Mouse (Mus musculus): ENCODE data around the gene Gprc5c. TPM values are rescaled to one million over a fixed set of nuclear protein-coding genes. Genes with fewer than 3 reads are reported as not detected.

Gene Gprc5c
- total RNA-seq, 2 experiments from 2014 or later: 45.4 to 82.1 TPM

GRCm38 (mm10) chr11:114818185-114818584 is 32.8 kb upstream of the Gprc5c start:
- Histone ChIP-seq H3K4me3 (no peak overlapping the region), H3K27ac (no peak overlapping the region; the same call in 1 of the 2 replicates)
- no peak for DNase-seq
- TF ChIP-seq CTCF (IDR thresholded peaks at IDR 0.05): no peak
- intact Hi-C loops (cut with DNase I): no loop called here

DNA sequence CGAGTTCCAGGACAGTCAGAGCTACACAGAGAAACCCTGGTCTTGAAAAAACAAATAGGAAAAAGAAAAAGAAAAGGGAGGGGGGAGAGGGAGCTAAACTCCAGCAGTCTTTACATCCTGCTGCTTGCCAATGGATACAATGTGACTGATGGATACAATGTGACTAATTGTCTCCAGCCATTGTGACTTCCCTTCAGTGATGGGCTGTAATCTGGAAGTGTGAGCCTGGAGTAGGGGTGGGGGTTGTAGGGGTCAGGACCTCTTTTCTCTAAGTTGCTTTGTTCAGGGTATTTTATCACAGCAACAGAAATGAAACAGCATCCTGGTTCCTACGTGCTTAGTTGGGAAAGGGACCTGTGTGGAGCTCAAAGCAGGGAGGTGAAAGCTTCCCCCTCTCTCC is 31.8 kb upstream of the Gprc5c start:
- intact Hi-C loops (cut with DNase I): no loop called here
- no peak overlapping the region for H3K4me3 ChIP-seq
- no peak for TF ChIP-seq CTCF (IDR thresholded peaks at IDR 0.05)
- no peak overlapping the region for H3K27ac ChIP-seq
- no peak for DNase-seq

DNA sequence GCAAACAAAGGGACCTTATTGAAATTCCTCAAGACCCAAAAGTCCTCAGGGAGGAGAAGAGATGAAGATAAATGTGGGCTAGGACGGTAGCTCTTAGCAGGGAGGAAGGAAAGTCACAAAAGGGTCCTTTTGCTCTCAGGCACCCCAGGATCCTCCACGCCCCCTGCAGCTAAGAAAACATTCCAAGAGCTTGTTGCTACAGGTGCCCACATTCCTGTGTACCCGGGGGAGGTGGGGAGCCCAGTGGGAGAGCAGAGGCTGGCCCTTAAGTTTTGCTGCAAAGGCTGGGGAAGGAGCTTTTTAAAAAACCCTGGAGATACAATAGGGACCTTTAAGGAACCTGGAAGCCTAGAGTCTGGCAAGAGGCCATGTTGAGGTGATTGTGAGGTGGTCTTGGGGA is 30.5 kb upstream of the Gprc5c start:
- no peak for TF ChIP-seq CTCF (IDR thresholded peaks at IDR 0.05)
- DNase-seq: no peak
- H3K4me3 ChIP-seq: no peak overlapping the region
- peak overlapping the region; percentile 24; the same call in 1 of the 2 replicates for H3K27ac ChIP-seq
- intact Hi-C loops (cut with DNase I): no loop called here

DNA sequence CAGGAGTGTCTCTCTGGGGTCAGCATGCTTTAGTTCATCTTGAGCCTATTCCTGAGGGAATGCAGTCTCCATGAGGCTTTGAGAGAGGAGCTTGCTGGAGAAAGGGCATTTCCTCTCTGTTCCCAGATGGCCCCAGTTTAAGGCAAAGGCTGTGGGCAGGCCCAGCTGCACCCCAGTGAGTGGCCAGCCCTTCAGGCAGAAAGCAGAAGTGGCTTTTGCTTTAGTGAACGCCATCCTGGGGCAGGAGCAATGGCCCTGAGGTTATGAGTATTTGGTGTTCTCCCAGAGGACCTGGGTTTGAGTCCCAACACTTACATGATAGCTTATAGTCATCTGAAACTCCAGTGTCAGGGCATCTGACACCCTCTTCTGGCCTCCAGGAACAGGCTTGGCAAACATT is 29.6 kb upstream of the Gprc5c start:
- intact Hi-C loops (cut with DNase I): no loop called here
- DNase-seq: no peak
- TF ChIP-seq CTCF (IDR thresholded peaks at IDR 0.05): no peak
- Histone ChIP-seq H3K4me3 (no peak overlapping the region), H3K27ac (peak overlapping the region; percentile 20; the same call in 1 of the 2 replicates)

- peak; percentile 80 for DNase-seq
- Histone ChIP-seq H3K27ac (peak overlapping the region; percentile 86), H3K4me3 (peak overlapping the region; percentile 57)
- intact Hi-C loops (cut with DNase I): no loop called here
- no peak for TF ChIP-seq CTCF (IDR thresholded peaks at IDR 0.05)
Measured at GRCm38 (mm10) chr11:114822727-114823126, 28.2 kb upstream of the Gprc5c start.

- intact Hi-C loops (cut with DNase I): no loop called here
- peak overlapping the region; percentile 57 for H3K4me3 ChIP-seq
Measured at GRCm38 (mm10) chr11:114823199-114823725, 27.7 kb upstream of the Gprc5c start.

GRCm38 (mm10) chr11:114826686-114827085 is 24.3 kb upstream of the Gprc5c start:
- no peak for TF ChIP-seq CTCF (IDR thresholded peaks at IDR 0.05)
- intact Hi-C loops (cut with DNase I): no loop called here
- no peak for DNase-seq
- no peak overlapping the region; the same call in 1 of the 2 replicates for H3K27ac ChIP-seq
- no peak overlapping the region for H3K4me3 ChIP-seq

More at GRCm38 (mm10) chr11:114823199-114823725, 27.7 kb upstream of the Gprc5c start:
- H3K27ac ChIP-seq: peak overlapping the region; percentile 86
- TF ChIP-seq CTCF (IDR thresholded peaks at IDR 0.05): no peak
- DNase-seq: no peak

DNA sequence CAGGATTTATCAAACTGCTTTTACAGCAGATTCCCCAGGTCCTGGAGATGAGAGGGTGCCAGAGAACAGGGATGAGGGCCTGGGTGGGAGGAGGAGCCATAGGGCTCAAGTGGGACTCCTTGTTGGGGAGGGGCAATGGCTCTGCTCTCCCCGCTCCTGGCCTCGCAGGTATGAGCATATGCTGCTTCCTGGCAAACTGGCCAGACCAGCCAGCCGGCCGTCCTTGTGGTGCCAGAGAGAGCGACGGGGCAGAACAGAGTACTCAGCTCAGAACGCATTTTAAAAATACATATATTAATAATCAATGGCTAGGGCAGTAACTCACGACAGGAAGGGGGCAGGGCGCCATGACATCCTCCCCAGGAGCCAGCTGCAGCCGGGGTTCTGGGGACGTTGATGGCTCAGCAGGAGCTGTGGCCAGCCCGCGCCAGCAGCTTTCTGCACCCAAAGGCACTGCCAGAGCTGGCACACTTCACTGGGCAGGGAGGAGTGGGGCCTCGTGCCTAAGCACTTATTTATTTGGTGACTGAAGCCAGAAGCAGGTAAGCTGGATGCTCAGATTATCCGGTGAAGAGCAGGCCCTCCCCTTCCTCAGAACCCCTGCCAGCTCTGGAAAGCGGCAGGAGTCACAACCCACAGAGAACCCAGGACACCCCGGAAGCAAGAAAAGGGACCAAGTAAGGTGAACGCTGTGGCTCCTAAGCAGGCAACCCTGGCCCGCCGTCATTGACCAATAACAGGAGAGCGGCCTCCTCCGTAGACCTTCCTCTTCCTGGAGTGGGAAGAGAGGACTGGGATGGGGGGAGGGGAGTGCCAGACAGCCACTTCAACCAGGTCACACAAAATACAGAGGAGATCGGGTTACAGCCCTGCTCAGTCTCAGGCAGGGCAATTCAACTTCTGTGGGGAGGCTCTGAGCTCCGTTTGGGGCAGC is 21.2 kb upstream of the Gprc5c start:
- peak; percentile 87 for DNase-seq
- no peak for TF ChIP-seq CTCF (IDR thresholded peaks at IDR 0.05)
- intact Hi-C loops (cut with DNase I): no loop called here
- Histone ChIP-seq H3K4me3 (peak overlapping the region; percentile 64), H3K27ac (peak overlapping the region; percentile 94)

- TF ChIP-seq CTCF (IDR thresholded peaks at IDR 0.05): no peak
- DNase-seq: no peak
- peak overlapping the region; percentile 94 for H3K27ac ChIP-seq
- intact Hi-C loops (cut with DNase I): no loop called here
- H3K4me3 ChIP-seq: peak overlapping the region; percentile 64
Measured at GRCm38 (mm10) chr11:114830433-114830773, 20.5 kb upstream of the Gprc5c start.

DNA sequence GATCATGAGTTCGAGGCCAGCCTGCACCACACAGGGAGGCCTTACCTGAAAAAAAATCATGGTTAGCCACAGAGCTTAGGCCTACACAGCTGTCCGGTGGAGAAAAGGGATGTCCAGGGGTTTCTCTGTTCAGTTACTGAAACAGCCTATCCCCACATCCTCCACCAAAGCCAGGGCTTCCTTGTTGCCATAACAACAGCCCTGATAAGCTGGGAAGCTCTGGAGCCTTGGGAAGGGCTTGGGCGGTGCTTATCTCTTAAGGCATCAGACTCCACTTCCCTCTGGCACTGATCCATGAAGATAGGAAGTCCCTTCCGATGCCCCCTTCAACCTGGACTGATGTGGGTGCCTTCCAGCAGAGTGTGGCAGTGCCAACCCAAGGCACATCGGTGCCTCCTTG is 17.8 kb upstream of the Gprc5c start:
- no peak overlapping the region for H3K4me3 ChIP-seq
- no peak for TF ChIP-seq CTCF (IDR thresholded peaks at IDR 0.05)
- intact Hi-C loops (cut with DNase I): no loop called here
- DNase-seq: no peak
- H3K27ac ChIP-seq: peak overlapping the region; percentile 46; the same call in 1 of the 2 replicates

DNA sequence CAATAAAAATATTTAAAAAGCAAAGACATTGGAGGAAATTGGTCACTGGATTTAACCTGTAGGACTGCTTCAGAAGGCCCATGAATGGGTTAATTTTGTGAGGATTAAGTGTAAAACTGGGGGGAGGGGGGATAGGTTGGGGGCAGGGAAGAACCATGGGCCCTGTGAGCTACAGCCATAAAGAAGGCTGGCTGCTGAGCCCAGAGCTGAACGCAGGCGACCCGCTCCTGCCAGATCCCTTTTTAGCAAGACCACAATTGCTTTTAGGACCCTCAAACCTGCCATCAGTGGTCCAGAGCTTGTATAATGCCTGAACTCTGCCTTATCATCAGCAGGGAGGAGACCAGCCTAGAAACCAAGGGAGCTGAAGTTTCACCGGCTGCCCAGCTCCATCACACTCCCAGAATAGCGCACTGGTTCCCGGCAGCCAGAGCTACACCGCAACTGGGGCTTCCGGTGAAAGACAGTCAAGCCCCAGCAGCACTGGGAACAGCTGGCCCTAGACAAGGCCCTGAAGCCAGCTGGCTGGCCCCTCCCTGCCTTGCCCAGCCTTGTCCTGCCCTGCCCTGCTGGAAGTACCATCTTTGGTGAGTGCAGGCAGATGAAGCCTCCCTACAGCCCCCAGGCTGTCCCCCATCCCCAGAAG is 7.0 kb upstream of the Gprc5c start:
- intact Hi-C loops (cut with DNase I): no loop called here
- TF ChIP-seq CTCF (IDR thresholded peaks at IDR 0.05): no peak
- DNase-seq: peak; percentile 93
- Histone ChIP-seq H3K27ac (peak overlapping the region; percentile 96), H3K4me3 (peak overlapping the region; percentile 54)

DNA sequence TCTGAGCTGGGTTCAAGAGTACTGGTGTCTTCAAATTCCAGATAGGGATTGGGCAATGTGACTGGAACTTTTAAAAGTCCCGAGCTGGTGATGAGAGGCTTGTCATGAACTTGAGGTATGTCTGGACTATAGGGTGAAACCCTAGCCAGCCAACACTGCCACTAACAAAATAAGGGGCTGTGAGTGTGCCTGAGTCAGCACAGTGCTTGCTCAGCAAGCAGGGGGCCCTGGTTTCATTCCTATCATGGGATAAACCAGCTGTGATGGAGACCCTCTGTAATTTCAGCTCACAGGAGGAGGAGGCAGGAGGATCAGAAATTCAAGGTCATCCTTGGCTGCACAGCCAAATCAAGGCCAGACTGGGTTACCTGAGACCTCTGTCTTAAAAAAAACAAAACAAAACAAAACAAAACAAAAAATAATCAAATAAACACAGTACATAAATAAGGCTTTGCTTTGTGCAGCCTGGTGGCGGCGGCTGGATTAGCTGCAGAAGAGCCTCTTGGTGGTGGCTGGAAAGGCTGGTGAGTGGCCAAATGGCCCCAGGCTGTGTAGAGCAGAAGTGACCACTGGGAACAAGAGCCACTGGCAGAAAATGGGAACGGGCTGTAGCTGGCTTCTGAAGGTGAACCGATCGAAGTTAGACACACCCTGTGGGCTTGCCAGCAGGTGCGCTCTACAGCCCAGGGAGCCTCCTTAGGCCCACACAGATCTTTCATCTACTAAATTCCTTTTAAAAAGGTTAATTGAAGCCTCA is 6.3 kb upstream of the Gprc5c start:
- no peak for DNase-seq
- Histone ChIP-seq H3K27ac (peak overlapping the region; percentile 96), H3K4me3 (no peak overlapping the region)
- intact Hi-C loops (cut with DNase I): no loop called here
- no peak for TF ChIP-seq CTCF (IDR thresholded peaks at IDR 0.05)

Data from gastrocnemius, adult 2 months (tissue).